Mouse (Mus musculus) ES-E14 (cell line): ENCODE data around the gene 0610010K14Rik. TPM values are rescaled to one million over a fixed set of nuclear protein-coding genes. Genes with fewer than 3 reads are reported as not detected.

Experiments
- DNase-seq: peaks from one replicate; pipeline ENCODE4 v3.0.0-alpha.2; 2013; ENCODE audit warnings: low read depth, low spot score
- H3K27ac ChIP-seq: 2 replicates; pipeline ENCODE4 v1.5.1; 2012; ENCODE audit warnings: low read depth, mild to moderate bottlenecking, low read length, moderate library complexity, mixed read lengths; ENCODE audit not compliant: poor library complexity, insufficient read depth, severe bottlenecking
- H3K36me3 ChIP-seq: 2 replicates; pipeline ENCODE4 v1.6.1; 2012; ENCODE audit warnings: mild to moderate bottlenecking, low read length, moderate library complexity, mixed read lengths; ENCODE audit not compliant: control insufficient read depth, poor library complexity, insufficient read depth, severe bottlenecking
- H3K4me1 ChIP-seq, 2 experiments: fragments of 150-350 bp in 1 of 2; sonication (generic) in 1 of 2; 2 replicates each; pipeline ENCODE4 v1.6.1; 2012; ENCODE audit warnings: low read length in 2 of 2, mild to moderate bottlenecking in 1 of 2, mixed read lengths in 1 of 2; ENCODE audit not compliant: control insufficient read depth in 2 of 2, insufficient read depth in 2 of 2, poor library complexity in 1 of 2
- H3K4me3 ChIP-seq, 2 experiments: fragments of 150-350 bp in 1 of 2; sonication (generic) in 1 of 2; 2 replicates each; pipeline ENCODE4 v1.5.1; 2012; ENCODE audit warnings: low read length in 2 of 2, low read depth in 1 of 2, mild to moderate bottlenecking in 1 of 2, mixed read lengths in 1 of 2; ENCODE audit not compliant: insufficient read depth in 1 of 2, poor library complexity in 1 of 2, severe bottlenecking in 1 of 2
- H3K9ac ChIP-seq: 2 replicates; pipeline ENCODE4 v1.6.1; 2012; ENCODE audit warnings: low read depth, mild to moderate bottlenecking, low read length, mixed read lengths; ENCODE audit not compliant: poor library complexity, insufficient read depth, severe bottlenecking
- H3K9me3 ChIP-seq: fragments of 150-350 bp; sonication (generic); 2 replicates; pipeline ENCODE4 v1.6.1; 2012; ENCODE audit warnings: low read depth, mild to moderate bottlenecking, low read length; ENCODE audit not compliant: control insufficient read depth, insufficient read depth
- CHD2 ChIP-seq: IDR thresholded peaks from 2 replicates; pipeline ENCODE4 v1.6.1; 2014; ENCODE audit warnings: mild to moderate bottlenecking, low read depth, low read length, inconsistent platforms
- HCFC1 ChIP-seq: IDR thresholded peaks from 2 replicates; pipeline ENCODE4 v1.6.1; 2012; ENCODE audit warnings: low read length, inconsistent platforms, borderline replicate concordance; ENCODE audit not compliant: insufficient read depth
- MAFK ChIP-seq: IDR thresholded peaks from 2 replicates; pipeline ENCODE4 v1.6.1; 2014; ENCODE audit warnings: mild to moderate bottlenecking, low read depth, low read length, inconsistent platforms; ENCODE audit not compliant: insufficient read depth
- ZC3H11A ChIP-seq: IDR thresholded peaks from 2 replicates; pipeline ENCODE4 v1.6.1; 2012; ENCODE audit warnings: low read depth, mild to moderate bottlenecking, inconsistent platforms, low read length, borderline replicate concordance
- ZNF384 ChIP-seq: IDR thresholded peaks from 2 replicates; pipeline ENCODE4 v1.6.1; 2012; ENCODE audit warnings: low read depth, low read length, inconsistent platforms
- in situ Hi-C, 2 experiments: fragments of 600-800 bp; cut with MboI; formaldehyde crosslinking; loops; one replicate each; pipeline ENCODE4 v1.15.1; 2025; ENCODE audit warnings: low sequenced_read_pairs in 2 of 2, inconsistent platforms in 1 of 2; ENCODE audit not compliant: unreplicated experiment in 2 of 2
- total RNA-seq: library from RNA; depleted of rRNA; stranded (reverse); fragments of 300-350 nt; gene quantifications from 2 replicates; pipeline ENCODE4 v1.2.3, GENCODE M21; 2012

The 0610010K14Rik gene
- total RNA-seq, 1 experiment: 49.9 TPM

DNA sequence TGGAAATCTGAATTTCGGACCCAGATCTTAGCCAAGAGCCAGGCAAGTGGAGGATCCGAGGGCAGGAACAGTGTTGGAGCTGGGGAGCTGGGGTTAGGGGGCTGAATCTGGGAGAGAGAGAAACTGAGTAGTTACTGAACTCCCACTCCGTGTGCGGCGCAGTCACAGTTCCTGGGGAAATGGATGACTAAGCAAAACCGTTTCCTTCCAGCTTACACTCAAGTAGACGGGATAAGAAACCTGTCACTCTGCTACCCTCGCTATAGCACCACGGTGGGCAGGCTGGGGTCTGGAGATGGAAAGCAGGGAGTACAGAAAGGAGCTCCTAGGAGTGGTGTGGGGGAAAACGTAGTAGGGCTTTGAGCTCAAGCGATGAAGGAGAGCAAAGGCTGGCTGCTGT, 12.4 kb upstream of the 0610010K14Rik start:
- H3K27ac ChIP-seq: no peak overlapping the region
- TF ChIP-seq CHD2: no peak
- peak; percentile 59 for TF ChIP-seq MAFK
- DNase-seq: no peak

DNA sequence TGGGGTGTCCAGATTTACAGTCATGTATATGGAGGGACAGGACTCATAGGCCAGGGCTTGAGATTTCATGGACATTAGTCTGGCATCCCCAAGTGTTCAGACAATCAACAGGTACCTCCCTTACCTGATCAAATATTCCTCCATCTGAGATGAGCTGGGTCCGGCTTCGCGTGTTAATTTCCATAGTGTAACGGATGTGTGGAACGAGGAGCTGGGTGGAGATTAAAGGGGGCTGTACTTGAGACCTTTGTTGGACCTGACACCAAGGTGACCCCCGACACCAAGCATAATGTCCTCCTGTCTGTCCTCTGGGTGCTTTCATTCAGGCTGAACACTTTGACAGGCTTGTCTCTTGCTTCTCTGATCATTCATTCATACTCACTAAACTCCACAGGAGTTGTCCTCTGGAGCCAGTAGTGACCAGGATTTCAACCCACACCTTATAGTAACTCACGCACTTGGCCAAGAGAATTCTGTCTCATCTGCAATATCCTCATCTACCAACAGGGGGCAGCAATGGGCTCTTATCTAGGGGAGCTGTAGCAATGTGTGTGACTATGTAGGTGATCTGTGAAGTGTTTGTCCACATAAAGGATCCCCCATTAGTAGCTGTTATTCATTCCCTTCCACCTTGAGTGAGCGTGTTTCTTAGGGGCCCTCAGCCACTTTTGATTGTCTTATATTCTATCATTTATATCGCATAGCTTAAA, 9.6 kb upstream of the 0610010K14Rik start:
- Histone ChIP-seq H3K36me3 (no peaks in the 10 kb centered on the region), H3K4me1 (peaks cover 1 to 7% of the 10 kb centered on the region in 2 experiments; a peak in 2 of 4 replicates), H3K9me3 (no peaks in the 10 kb centered on the region), H3K4me3 (no peak overlapping the region), H3K9ac (no peak overlapping the region), H3K27ac (no peak overlapping the region)
- TF ChIP-seq HCFC1 (no peak), CHD2 (no peak), ZNF384 (no peak), ZC3H11A (no peak), MAFK (peak; percentile 68; the same call in 1 of the 2 replicates)
- in situ Hi-C loops: no loop called here
- DNase-seq: peak; percentile 68

More for the DNA sequence above, 12.4 kb upstream of the 0610010K14Rik start:
- in situ Hi-C loops: no loop called here
- Histone ChIP-seq H3K4me1 (peaks cover 3 to 12% of the 10 kb centered on the region in 2 experiments; a peak in 3 of 4 replicates), H3K9me3 (no peaks in the 10 kb centered on the region), H3K4me3 (no peak overlapping the region), H3K36me3 (no peaks in the 10 kb centered on the region), H3K9ac (no peak overlapping the region)

DNA sequence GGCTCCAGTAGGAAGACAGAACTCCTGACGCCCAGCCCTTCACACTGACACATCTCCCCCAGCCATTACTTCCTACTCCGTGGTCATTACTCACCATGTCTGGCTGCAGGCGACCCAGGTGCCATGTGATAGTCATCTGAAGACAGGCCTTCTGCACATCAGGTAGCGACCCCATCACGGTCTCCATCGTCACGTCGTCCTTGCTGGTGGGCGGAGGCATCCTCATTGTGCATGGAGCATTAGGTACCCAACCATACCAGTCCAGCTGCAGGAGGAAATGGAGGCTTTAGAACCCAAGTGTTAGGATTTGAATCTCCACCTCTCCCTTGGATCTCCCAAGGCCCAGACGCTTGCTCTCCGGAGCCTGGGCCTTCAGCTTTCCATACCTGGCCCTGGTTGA, 4.9 kb upstream of the 0610010K14Rik start:
- Histone ChIP-seq H3K9me3 (no peaks in the 10 kb centered on the region), H3K4me1 (peaks cover 9 to 10% of the 10 kb centered on the region in 2 experiments; a peak in 3 of 4 replicates), H3K4me3 (no peak overlapping the region), H3K27ac (no peak overlapping the region), H3K36me3 (peaks cover 3% of the 10 kb centered on the region; the same call in 1 of the 2 replicates), H3K9ac (no peak overlapping the region)
- in situ Hi-C loops: no loop called here
- TF ChIP-seq MAFK (no peak), ZNF384 (no peak), ZC3H11A (no peak), CHD2 (no peak), HCFC1 (no peak)
- DNase-seq: no peak

GRCm38 (mm10) chr11:70239541-70240279, 2.0 kb upstream of the 0610010K14Rik start, which contains the start of the genes Gm21988 and Rnasek:
Gene Gm21988 (minus strand): TSS chr11:70239830.
Gene Rnasek (minus strand): TSS chr11:70239842.
- no peak for TF ChIP-seq ZNF384
- TF ChIP-seq HCFC1: no peak; the same call in 1 of the 2 replicates
- no peak for TF ChIP-seq CHD2
- no peak for TF ChIP-seq MAFK
- no peak for TF ChIP-seq ZC3H11A
- peak; percentile 79 for DNase-seq
- peak within 1 kb of the TSS; percentile 80 for H3K27ac ChIP-seq
- peak within 1 kb of the TSS; percentile 86 to 98 for H3K4me3 ChIP-seq
- H3K4me1 ChIP-seq: peaks cover 7 to 8% of the 10 kb centered on the region in 2 experiments; a peak in 2 of 4 replicates
- peaks cover 16% of the 10 kb centered on the region for H3K36me3 ChIP-seq
- H3K9me3 ChIP-seq: no peaks in the 10 kb centered on the region
- peak within 1 kb of the TSS; percentile 89 for H3K9ac ChIP-seq
- in situ Hi-C loops: no loop called here
